Comparison of ENCODE assay signal across 15 mouse cellular contexts in the genomic region with DNA sequence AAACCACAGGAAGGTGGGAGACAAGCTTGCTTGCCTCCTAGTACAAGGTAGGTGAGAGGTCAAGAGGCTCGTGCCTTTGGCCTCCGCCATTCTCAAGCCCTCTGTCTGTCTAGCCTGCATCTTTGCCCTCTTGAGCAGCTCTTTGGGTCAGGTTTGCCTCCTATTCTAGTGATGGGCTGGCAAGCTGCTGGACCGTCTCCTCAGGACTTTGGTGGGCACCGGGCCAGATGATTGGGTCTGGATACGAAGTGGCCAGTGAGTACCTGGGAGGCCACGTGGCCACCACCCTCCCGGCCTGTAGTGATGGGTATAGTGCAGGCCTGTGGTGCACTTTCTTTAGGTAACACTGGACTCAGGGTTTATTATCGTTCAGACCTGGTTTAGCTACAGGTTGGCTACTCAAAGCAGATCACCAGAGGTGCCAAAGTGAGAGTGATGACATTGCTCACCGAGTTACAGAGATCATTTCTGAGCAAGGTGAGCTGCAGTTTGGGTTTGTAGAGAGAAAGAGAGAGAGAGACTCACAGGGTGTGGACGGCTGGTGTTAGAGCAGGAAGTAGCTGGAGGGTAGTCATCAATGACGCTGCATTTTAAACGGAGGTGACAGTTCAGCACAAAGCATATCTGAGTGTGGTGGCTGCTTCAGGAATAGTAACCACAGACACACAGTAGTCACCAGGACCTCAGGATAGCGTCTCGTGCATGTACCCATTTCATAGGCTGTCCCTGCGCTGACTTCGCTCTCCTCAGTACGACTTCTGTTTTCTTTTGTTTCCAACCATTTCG.
A peak's percentile ranks its signal among the peaks of the same experiment; 100 is the strongest.
DNase-seq lines count a peak whose midpoint lies in the region; ATAC-seq and TF ChIP-seq lines count a peak whose summit lies in the region.
"Had no signal": no experiment of that assay in that cellular context is flagged by ENCODE, and none has a peak within 500 bp of the region (broad histone marks: within the 10 kb centered on the region; RNA-seq: fewer than 3 reads in every experiment).

No protein-coding gene starts in this region.

- ATAC-seq in kidney, embryonic 14.5 days (ENCODE audit: low FRiP score, low TSS enrichment) = no peak
- ATAC-seq in liver, embryonic 12.5 days = peak; percentile 81
- ATAC-seq in stomach, postnatal 0 days (ENCODE audit: low FRiP score, low TSS enrichment) = peak; percentile 58

- 90% methylated on average over 18 of the region's 18 CpGs for WGBS in kidney, embryonic 14.5 days
- WGBS in cerebellum, adult 2 months = 83% methylated on average over 18 of the region's 18 CpGs
- WGBS in liver, embryonic 12.5 days (ENCODE audit: insufficient replicate concordance) = 48% methylated on average over 18 of the region's 18 CpGs
- WGBS in stomach, postnatal 0 days = 89% methylated on average over 18 of the region's 18 CpGs

- DNase-seq in kidney, postnatal 10 days = peak; percentile 41
- peak; percentile 38 to 49 for DNase-seq in cerebellum, adult 2 months
- DNase-seq in stomach, postnatal 0 days (ENCODE audit: low spot score) = no peak
- DNase-seq in spleen, adult 18-20 months = no peak
- DNase-seq in right cerebral cortex, adult 18-20 months = no peak
- DNase-seq: kidney, adult 2 months; thymus, adult 18-20 months had no signal

- H3K4me1 ChIP-seq in kidney, embryonic 14.5 days (ENCODE audit: control insufficient read depth, insufficient read depth, low read length) = peaks cover 4% of the 10 kb centered on the region
- peaks cover 25% of the 10 kb centered on the region for H3K4me1 ChIP-seq in cerebellum, adult 2 months (ENCODE audit: control insufficient read depth, insufficient read depth, low read length)
- H3K4me1 ChIP-seq in liver, embryonic 12.5 days = peaks cover 8% of the 10 kb centered on the region; the same call in 1 of the 2 replicates
- no peaks in the 10 kb centered on the region for H3K4me1 ChIP-seq in stomach, postnatal 0 days (replicated peaks; ENCODE audit: control insufficient read depth, insufficient read depth)

- TF ChIP-seq POLR2A in cerebellum, adult 2 months (IDR thresholded peaks at IDR 0.05; ENCODE audit: borderline replicate concordance, insufficient read depth, low read length) = no peak

- no peaks in the 10 kb centered on the region for H3K27me3 ChIP-seq in kidney, embryonic 14.5 days (ENCODE audit: control insufficient read depth, insufficient read depth, low read length)
- no peaks in the 10 kb centered on the region for H3K27me3 ChIP-seq in cerebellum, adult 2 months (ENCODE audit: control insufficient read depth, insufficient read depth, low read length)
- H3K27me3 ChIP-seq in liver, embryonic 12.5 days (replicated peaks) = no peaks in the 10 kb centered on the region
- no peaks in the 10 kb centered on the region for H3K27me3 ChIP-seq in stomach, postnatal 0 days (ENCODE audit: control insufficient read depth, insufficient read depth, low read length)
- H3K27me3 ChIP-seq: heart, embryonic 13.5 days; lung, embryonic 15.5 days had no signal

- no peak overlapping the region for H3K9ac ChIP-seq in kidney, embryonic 14.5 days (ENCODE audit: low read depth, low read length)
- H3K9ac ChIP-seq in liver, embryonic 12.5 days = no peak overlapping the region
- H3K9ac ChIP-seq in stomach, postnatal 0 days (ENCODE audit: low read length) = no peak overlapping the region
- H3K9ac ChIP-seq: heart, embryonic 13.5 days; hindbrain, embryonic 14.5 days; lung, embryonic 15.5 days; midbrain, embryonic 12.5 days had no signal

- H3K4me2 ChIP-seq in kidney, embryonic 14.5 days (replicated peaks; ENCODE audit: low read depth, low read length) = no peak overlapping the region
- H3K4me2 ChIP-seq in liver, embryonic 12.5 days = no peak overlapping the region
- H3K4me2 ChIP-seq in stomach, postnatal 0 days (replicated peaks; ENCODE audit: low read depth) = no peak overlapping the region
- H3K4me2 ChIP-seq: heart, embryonic 13.5 days; hindbrain, embryonic 14.5 days; lung, embryonic 15.5 days; midbrain, embryonic 12.5 days had no signal

- no peaks in the 10 kb centered on the region for H3K9me3 ChIP-seq in kidney, embryonic 14.5 days (ENCODE audit: control insufficient read depth, low read length)
- H3K9me3 ChIP-seq in liver, embryonic 12.5 days (replicated peaks) = no peaks in the 10 kb centered on the region
- H3K9me3 ChIP-seq in stomach, postnatal 0 days (ENCODE audit: control insufficient read depth, low read length) = no peaks in the 10 kb centered on the region
- H3K9me3 ChIP-seq: embryonic facial prominence, embryonic 10.5 days; forebrain, embryonic 10.5 days; heart, embryonic 13.5 days; lung, embryonic 15.5 days; midbrain, embryonic 12.5 days had no signal

- H3K36me3 ChIP-seq in kidney, embryonic 14.5 days (ENCODE audit: control insufficient read depth, insufficient read depth, low read length) = peaks cover 61% of the 10 kb centered on the region
- peaks cover 18% of the 10 kb centered on the region; the same call in 1 of the 2 replicates for H3K36me3 ChIP-seq in liver, embryonic 12.5 days
- H3K36me3 ChIP-seq in stomach, postnatal 0 days (ENCODE audit: control insufficient read depth, insufficient read depth, low read length) = peaks cover 18% of the 10 kb centered on the region
- H3K36me3 ChIP-seq: midbrain, embryonic 12.5 days had no signal

- no peak for TF ChIP-seq CTCF in cerebellum, adult 2 months (IDR thresholded peaks at IDR 0.05; ENCODE audit: borderline replicate concordance, insufficient read depth, low read depth, low read length)
- TF ChIP-seq CTCF in stomach, postnatal 0 days (IDR thresholded peaks at IDR 0.05; ENCODE audit: low read depth) = no peak

- H3K4me3 ChIP-seq in kidney, embryonic 14.5 days (ENCODE audit: low read length) = no peak overlapping the region
- H3K4me3 ChIP-seq in cerebellum, adult 2 months (replicated peaks; ENCODE audit: insufficient read depth, low read depth, low read length) = no peak overlapping the region
- H3K4me3 ChIP-seq in liver, embryonic 12.5 days = no peak overlapping the region
- no peak overlapping the region for H3K4me3 ChIP-seq in stomach, postnatal 0 days (ENCODE audit: low read depth, low read length)
- H3K4me3 ChIP-seq: embryonic facial prominence, embryonic 10.5 days; forebrain, embryonic 10.5 days; heart, embryonic 13.5 days; lung, embryonic 15.5 days; midbrain, embryonic 12.5 days had no signal

- no peak for TF ChIP-seq EP300 in stomach, postnatal 0 days (optimal IDR thresholded peaks at IDR 0.05)

- no peak overlapping the region for H3K27ac ChIP-seq in kidney, embryonic 14.5 days (ENCODE audit: low read depth, low read length)
- H3K27ac ChIP-seq in cerebellum, adult 2 months (ENCODE audit: insufficient read depth, low read length) = no peak overlapping the region
- no peak overlapping the region for H3K27ac ChIP-seq in liver, embryonic 12.5 days
- H3K27ac ChIP-seq in stomach, postnatal 0 days (replicated peaks) = 0 out of 2 replicates have a peak overlapping the region, but pooled peaks have one; percentile 8
- H3K27ac ChIP-seq: embryonic facial prominence, embryonic 10.5 days; forebrain, embryonic 10.5 days; heart, embryonic 13.5 days; hindbrain, embryonic 14.5 days; lung, embryonic 15.5 days; midbrain, embryonic 12.5 days had no signal

Comparison
In these comparisons a context has a peak if more than half of its experiments do, and no peak if none do; other contexts are left out.
1. DNase-seq: peak in kidney, postnatal 10 days (single experiment) and cerebellum, adult 2 months (2 of 2); none in stomach, postnatal 0 days (single experiment), spleen, adult 18-20 months (0 of 2) and right cerebral cortex, adult 18-20 months (single experiment).